Mouse (Mus musculus) intestine, embryonic 14.5 days (tissue): ENCODE results near the gene Zfp579. TPM values are rescaled to one million over a fixed set of nuclear protein-coding genes. Genes with fewer than 3 reads are reported as not detected.

ENCODE experiments used
- ATAC-seq: fragments of 200-750 bp; cut with Nextera tagmentation; replicated peaks from 2 replicates; pipeline ENCODE4 v1.8.0; 2017; ENCODE audit warnings: low read depth, moderate number of reproducible peaks, moderate TSS enrichment, moderate library complexity; ENCODE audit not compliant: low FRiP score, low TSS enrichment
- DNase-seq: peaks from one replicate; pipeline ENCODE4 v3.0.0-alpha.2; 2018; ENCODE audit warnings: low spot score
- H3K27ac ChIP-seq: fragments of 300-500 bp; sonication (generic); 2 replicates; pipeline ENCODE4 v1.5.1; 2014; ENCODE audit warnings: low read depth, mild to moderate bottlenecking, control low read depth
- H3K27me3 ChIP-seq: fragments of 300-500 bp; sonication (generic); replicated peaks from 2 replicates; pipeline ENCODE4 v1.6.1; 2014; ENCODE audit warnings: low read length, control low read depth; ENCODE audit not compliant: control insufficient read depth, insufficient read depth
- H3K36me3 ChIP-seq: fragments of 300-500 bp; sonication (generic); 2 replicates; pipeline ENCODE4 v1.6.1; 2014; ENCODE audit warnings: low read length, control low read depth; ENCODE audit not compliant: control insufficient read depth, insufficient read depth
- H3K4me1 ChIP-seq: fragments of 300-500 bp; sonication (generic); replicated peaks from 2 replicates; pipeline ENCODE4 v1.6.1; 2014; ENCODE audit warnings: low read length, control low read depth, mixed read lengths; ENCODE audit not compliant: control insufficient read depth, insufficient read depth
- H3K4me2 ChIP-seq: fragments of 300-500 bp; sonication (generic); 2 replicates; pipeline ENCODE4 v1.6.1; 2014; ENCODE audit warnings: low read length
- H3K4me3 ChIP-seq: fragments of 300-500 bp; sonication (generic); 2 replicates; pipeline ENCODE4 v1.5.1; 2014; ENCODE audit warnings: low read depth, low read length, control low read depth, mixed read lengths
- H3K9ac ChIP-seq: fragments of 300-500 bp; sonication (generic); 2 replicates; pipeline ENCODE4 v1.6.1; 2014; ENCODE audit warnings: mild to moderate bottlenecking, low read length
- H3K9me3 ChIP-seq: fragments of 300-500 bp; sonication (generic); 2 replicates; pipeline ENCODE4 v1.6.1; 2016; ENCODE audit warnings: low read length, control low read depth; ENCODE audit not compliant: control insufficient read depth
- WGBS: fragments of 180-500 bp; shearing (Covaris S2); extraction: QIAGEN DNeasy Blood & Tissue Kit; methylation state at CpG from one replicate; pipeline ENCODE4 v1.1.7; 2014; 5-methylcytosine and 5-hydroxymethylcytosine counted together
- polyA plus RNA-seq: library from polyadenylated mRNA; unstranded; fragments of >200 nt; fragmentation: Nextera tagmentation; extraction: Ambion mirVana; gene quantifications from 2 replicates; pipeline ENCODE4 v1.2.1, GENCODE M21; 2014

Zfp579 gene
- polyA plus RNA-seq, 1 experiment from 2014 or later = 35.4 TPM

- 3% methylated on average over 10 of the region's 10 CpGs for WGBS
- Histone ChIP-seq H3K27ac (no peak within 1 kb of the TSS), H3K9ac (no peak within 1 kb of the TSS), H3K4me3 (no peak within 1 kb of the TSS), H3K4me2 (peak within 1 kb of the TSS; percentile 29), H3K4me1 (no peaks in the 10 kb centered on the region), H3K36me3 (no peaks in the 10 kb centered on the region), H3K27me3 (0 out of 2 replicates have a peak, but pooled peaks cover 4% of the 10 kb centered on the region), H3K9me3 (no peaks in the 10 kb centered on the region)
- peak; percentile 81 for ATAC-seq
- DNase-seq = peak; percentile 86
Observed at GRCm38 (mm10) chr7:4964272-4964671, 31.7 kb downstream of the Zfp579 start, which contains the start of gene Sbk2. TSS of gene Sbk2 (minus strand) at chr7:4964406.

GRCm38 (mm10) chr7:4963527-4963926 lies 32.4 kb downstream of the Zfp579 start:
- Histone ChIP-seq H3K27me3 (0 out of 2 replicates have a peak, but pooled peaks cover 4% of the 10 kb centered on the region), H3K4me1 (no peaks in the 10 kb centered on the region), H3K36me3 (no peaks in the 10 kb centered on the region), H3K9ac (no peak overlapping the region), H3K9me3 (no peaks in the 10 kb centered on the region), H3K4me2 (no peak overlapping the region), H3K27ac (no peak overlapping the region), H3K4me3 (no peak overlapping the region)
- WGBS = 68% methylated on average over 5 of the region's 5 CpGs
- ATAC-seq (no peak), DNase-seq (no peak)

- Histone ChIP-seq H3K36me3 (no peaks in the 10 kb centered on the region), H3K4me3 (no peak overlapping the region), H3K27me3 (no peaks in the 10 kb centered on the region), H3K27ac (no peak overlapping the region), H3K4me2 (no peak overlapping the region), H3K9ac (no peak overlapping the region), H3K4me1 (peaks cover 3% of the 10 kb centered on the region; the same call in 1 of the 2 replicates), H3K9me3 (no peaks in the 10 kb centered on the region)
- WGBS = 88% methylated on average over 10 of the region's 10 CpGs
- ATAC-seq = no peak
- DNase-seq = no peak
Observed at GRCm38 (mm10) chr7:4957361-4957760, 38.6 kb downstream of the Zfp579 start.

DNA sequence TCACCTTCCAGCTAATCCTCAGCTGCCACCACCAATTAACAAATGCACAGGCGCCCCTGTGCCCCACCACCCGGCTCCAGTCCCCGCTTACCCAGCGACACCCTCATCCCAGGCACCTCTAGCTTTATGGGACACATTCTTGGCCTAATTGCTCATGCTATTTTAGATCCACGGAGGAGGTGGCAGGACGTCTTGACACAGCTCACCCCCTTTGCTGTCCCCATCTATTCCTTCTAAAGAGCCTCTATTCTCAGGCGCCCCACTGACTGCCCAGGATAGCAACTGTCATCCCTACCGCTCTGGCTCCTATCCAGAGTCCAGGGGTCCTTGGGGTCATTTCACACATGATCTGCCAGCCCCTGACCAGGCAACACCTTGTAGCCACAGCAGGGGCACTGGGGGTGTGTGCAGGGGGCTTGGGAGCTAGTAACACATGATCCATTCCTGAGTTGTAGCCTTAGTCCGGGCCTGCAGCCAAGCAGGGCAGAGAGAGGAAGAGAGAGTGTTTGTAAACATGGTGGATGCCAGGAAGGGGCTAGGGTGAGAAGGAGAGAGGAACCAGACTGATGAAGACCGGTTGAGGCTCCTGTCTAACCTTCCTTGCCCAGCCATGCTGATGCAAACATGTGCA lies 42.0 kb downstream of the Zfp579 start:
- Histone ChIP-seq H3K4me2 (no peak overlapping the region), H3K27ac (no peak overlapping the region), H3K27me3 (no peaks in the 10 kb centered on the region), H3K4me3 (no peak overlapping the region), H3K9me3 (no peaks in the 10 kb centered on the region), H3K36me3 (no peaks in the 10 kb centered on the region), H3K9ac (no peak overlapping the region), H3K4me1 (peaks cover 3% of the 10 kb centered on the region; the same call in 1 of the 2 replicates)
- ATAC-seq = no peak
- 19% methylated on average over 10 of the region's 10 CpGs for WGBS
- DNase-seq = no peak

- Histone ChIP-seq H3K4me3 (no peak overlapping the region), H3K9ac (no peak overlapping the region), H3K4me2 (no peak overlapping the region), H3K4me1 (peaks cover 3% of the 10 kb centered on the region; the same call in 1 of the 2 replicates), H3K9me3 (no peaks in the 10 kb centered on the region), H3K27ac (no peak overlapping the region), H3K36me3 (no peaks in the 10 kb centered on the region), H3K27me3 (no peaks in the 10 kb centered on the region)
- 81% methylated on average over 19 of the region's 19 CpGs for WGBS
- no peak for DNase-seq
- no peak; the same call in none of the 2 replicates for ATAC-seq
Observed at GRCm38 (mm10) chr7:4950561-4951342, 45.2 kb downstream of the Zfp579 start.

- H3K9me3 ChIP-seq = no peaks in the 10 kb centered on the region
- H3K27me3 ChIP-seq = no peaks in the 10 kb centered on the region
- 51% methylated on average over 6 of the region's 6 CpGs for WGBS
- H3K27ac ChIP-seq = no peak overlapping the region
- ATAC-seq (no peak), DNase-seq (no peak)
- H3K9ac ChIP-seq = no peak overlapping the region
- H3K4me1 ChIP-seq = 0 out of 2 replicates have a peak, but pooled peaks cover 2% of the 10 kb centered on the region
- no peak overlapping the region for H3K4me3 ChIP-seq
- no peak overlapping the region for H3K4me2 ChIP-seq
- no peaks in the 10 kb centered on the region for H3K36me3 ChIP-seq
Observed at GRCm38 (mm10) chr7:4948386-4948785, 47.6 kb downstream of the Zfp579 start.

DNA sequence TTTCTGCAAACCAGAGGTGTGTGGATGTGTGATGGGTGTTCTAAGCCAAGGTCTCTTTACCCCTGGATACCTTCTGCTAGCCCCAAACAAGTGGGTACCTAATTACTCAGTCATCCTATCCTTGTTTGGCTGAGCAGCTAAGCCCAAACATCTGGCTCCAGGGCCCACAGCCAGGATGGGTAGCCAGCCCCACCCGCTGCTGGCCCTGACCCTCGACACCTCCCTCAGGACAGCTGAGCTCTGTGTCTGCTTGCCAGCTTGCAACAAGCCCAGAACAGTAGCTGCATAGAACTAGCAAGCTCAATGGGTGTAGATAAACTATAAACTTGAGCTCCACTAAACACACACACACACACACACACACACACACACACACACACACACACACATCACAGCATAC lies 48.1 kb downstream of the Zfp579 start:
- Histone ChIP-seq H3K9ac (no peak overlapping the region), H3K36me3 (no peaks in the 10 kb centered on the region), H3K9me3 (no peaks in the 10 kb centered on the region), H3K4me3 (no peak overlapping the region), H3K27ac (no peak overlapping the region), H3K4me2 (no peak overlapping the region), H3K27me3 (no peaks in the 10 kb centered on the region), H3K4me1 (0 out of 2 replicates have a peak, but pooled peaks cover 3% of the 10 kb centered on the region)
- DNase-seq (no peak), ATAC-seq (no peak)
- WGBS = 32% methylated on average over 2 of the region's 2 CpGs

DNA sequence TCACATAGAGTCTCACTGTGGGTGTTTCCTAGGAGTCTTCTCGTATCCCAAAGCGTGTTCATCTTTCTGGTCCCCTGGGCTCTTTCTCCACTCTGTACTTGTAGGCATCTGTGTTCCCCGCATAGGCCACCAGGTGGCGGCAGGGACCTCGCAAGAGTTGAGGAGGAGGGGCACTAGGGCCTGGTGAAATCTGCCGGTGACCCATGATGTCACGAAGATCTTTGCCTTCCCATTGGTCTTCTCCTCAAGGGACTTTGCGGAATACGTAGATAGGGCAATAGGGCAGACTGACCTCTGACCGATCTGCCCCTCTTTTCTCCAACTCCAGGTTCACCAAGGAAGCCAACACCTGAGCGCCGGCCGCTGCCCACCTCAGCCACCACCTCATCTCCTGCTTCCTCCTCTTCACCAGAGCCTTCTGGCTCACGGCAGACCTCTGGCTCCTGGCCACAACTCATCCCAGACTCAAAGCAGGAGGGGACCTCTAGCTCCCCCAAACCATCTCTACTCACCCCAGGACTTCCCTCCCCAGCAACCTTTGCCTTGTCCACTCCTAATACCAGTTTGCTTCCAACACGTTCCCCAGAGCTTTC lies 52.6 kb downstream of the Zfp579 start:
- H3K36me3 ChIP-seq = no peaks in the 10 kb centered on the region
- no peaks in the 10 kb centered on the region for H3K9me3 ChIP-seq
- no peaks in the 10 kb centered on the region for H3K27me3 ChIP-seq
- H3K9ac ChIP-seq = no peak overlapping the region
- no peak overlapping the region for H3K27ac ChIP-seq
- peak overlapping the region; percentile 53 for H3K4me2 ChIP-seq
- peak overlapping the region; percentile 29 for H3K4me3 ChIP-seq
- DNase-seq (peak; percentile 97), ATAC-seq (peak; percentile 72)
- 0 out of 2 replicates have a peak, but pooled peaks cover 3% of the 10 kb centered on the region for H3K4me1 ChIP-seq
- 14% methylated on average over 15 of the region's 15 CpGs for WGBS
